Mouse (Mus musculus): ENCODE results near the gene Myh14. TPM values are rescaled to one million over a fixed set of nuclear protein-coding genes. Genes with fewer than 3 reads are reported as not detected.

Myh14 gene
- polyA plus RNA-seq, 1 experiment from 2014 or later = 1.1 TPM

DNA sequence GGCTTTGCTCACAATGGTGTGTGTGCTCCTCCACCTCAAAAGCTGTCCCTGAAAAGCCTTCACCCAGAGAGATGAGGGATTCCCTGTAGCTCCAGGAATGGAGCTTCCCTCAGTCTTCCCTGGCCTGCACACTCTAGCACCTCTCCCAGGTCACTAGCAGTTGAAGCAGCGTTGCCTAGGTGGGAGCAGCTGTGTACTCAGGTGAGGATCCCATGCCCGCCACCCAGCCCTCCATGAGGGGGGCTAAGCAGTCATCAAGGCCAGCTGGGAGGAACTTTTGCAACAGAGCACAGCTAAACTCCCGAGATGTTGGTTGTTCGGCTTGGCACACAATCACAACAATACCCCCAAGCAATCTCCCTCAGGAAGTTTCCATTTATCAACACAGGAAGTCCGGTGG is 87.9 kb downstream of the Myh14 start:
- no peak for DNase-seq (ENCODE audit: low spot score)
- Histone ChIP-seq H3K9me3 (replicated peaks) (0 out of 2 replicates have a peak, but pooled peaks cover 4% of the 10 kb centered on the region), H3K36me3 (no peaks in the 10 kb centered on the region), H3K27ac (replicated peaks) (no peak overlapping the region), H3K4me3 (no peak overlapping the region), H3K27me3 (ENCODE audit: low read depth, poor library complexity, severe bottlenecking) (peaks cover 26% of the 10 kb centered on the region), H3K4me1 (peaks cover 15% of the 10 kb centered on the region)
- WGBS = 85% methylated on average over 5 of the region's 5 CpGs

DNA sequence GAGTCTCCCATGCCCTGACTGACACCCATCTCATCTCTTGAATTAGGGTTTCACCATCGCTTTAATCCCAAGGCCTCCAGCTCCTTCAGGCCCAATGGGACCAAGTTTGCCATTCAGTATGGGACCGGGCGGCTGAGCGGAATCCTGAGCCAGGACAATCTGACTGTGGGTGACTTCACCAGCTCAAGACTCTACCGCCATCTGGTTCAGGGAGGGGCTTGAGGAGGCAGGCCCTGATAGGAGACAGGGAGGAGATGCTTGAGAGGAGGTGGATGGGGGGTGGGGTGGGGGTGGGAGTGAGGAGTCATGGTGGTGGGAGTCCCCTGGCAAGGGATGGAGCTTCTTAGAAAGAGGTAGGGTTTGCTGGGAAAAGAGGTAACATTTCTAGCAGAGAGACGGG is 89.0 kb downstream of the Myh14 start:
- Histone ChIP-seq H3K36me3 (no peaks in the 10 kb centered on the region), H3K4me3 (no peak overlapping the region), H3K4me1 (peaks cover 5% of the 10 kb centered on the region), H3K27me3 (ENCODE audit: low read depth, poor library complexity, severe bottlenecking) (peaks cover 16% of the 10 kb centered on the region), H3K9me3 (replicated peaks) (0 out of 2 replicates have a peak, but pooled peaks cover 4% of the 10 kb centered on the region), H3K27ac (replicated peaks) (no peak overlapping the region)
- no peak for DNase-seq (ENCODE audit: low spot score)
- WGBS = 79% methylated on average over 6 of the region's 6 CpGs

DNA sequence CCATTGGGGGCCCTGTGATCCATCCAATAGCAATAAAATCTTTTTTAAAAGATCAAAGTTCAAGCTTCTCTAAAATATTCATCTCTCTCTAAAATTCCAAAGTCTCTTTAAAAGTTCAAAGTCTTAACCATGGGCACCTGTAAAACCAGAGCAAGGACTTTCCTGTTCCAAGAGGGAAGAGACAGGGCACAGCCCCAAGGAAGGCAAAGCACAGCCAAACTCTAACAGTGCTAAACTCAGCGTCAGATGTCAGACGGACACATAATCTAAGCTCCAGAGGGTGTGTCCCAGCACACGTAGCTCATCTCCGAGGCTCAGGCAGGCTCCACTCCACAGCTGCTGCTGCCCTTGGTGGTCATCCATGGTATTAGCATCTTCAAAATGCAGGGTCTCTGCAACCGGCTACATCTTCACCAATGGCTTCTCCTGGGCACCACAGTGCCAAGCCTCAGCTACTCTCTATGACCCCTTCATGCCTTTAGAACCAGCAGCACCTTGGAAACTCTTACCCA is 94.3 kb downstream of the Myh14 start:
- Histone ChIP-seq H3K4me1 (peaks cover 11% of the 10 kb centered on the region), H3K36me3 (no peaks in the 10 kb centered on the region), H3K4me3 (no peak overlapping the region), H3K9me3 (replicated peaks) (0 out of 2 replicates have a peak, but pooled peaks cover 4% of the 10 kb centered on the region), H3K27me3 (ENCODE audit: low read depth, poor library complexity, severe bottlenecking) (no peaks in the 10 kb centered on the region; the same call in 1 of the 2 replicates), H3K27ac (replicated peaks) (no peak overlapping the region)
- 49% methylated on average over 5 of the region's 5 CpGs for WGBS
- no peak for DNase-seq (ENCODE audit: low spot score)

DNA sequence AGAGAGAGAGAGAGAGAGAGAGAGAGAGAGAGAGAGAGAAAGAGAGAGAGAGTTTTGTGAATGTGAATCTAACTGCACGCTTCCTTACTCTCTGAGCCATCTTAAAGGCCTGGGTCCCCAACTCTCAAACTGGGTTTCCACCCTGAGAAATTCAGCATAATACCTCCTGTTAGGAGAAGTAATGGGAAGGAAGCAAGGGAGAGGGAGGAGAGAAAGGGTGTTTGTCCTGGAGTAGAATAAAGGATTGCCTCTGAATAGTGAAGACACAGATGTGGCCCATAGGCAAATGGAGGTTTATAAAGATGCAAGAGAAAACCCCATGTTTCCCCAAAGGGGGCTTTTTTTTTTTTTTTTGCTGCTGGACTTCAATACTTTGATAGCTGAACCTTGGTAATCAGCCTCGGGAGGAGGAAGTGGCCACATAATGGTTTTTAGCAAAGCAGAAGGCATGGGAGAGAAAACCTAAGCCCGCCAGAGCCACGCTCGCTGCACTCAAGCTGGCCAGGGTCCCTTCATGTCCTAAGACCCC is 97.6 kb downstream of the Myh14 start:
- H3K4me1 ChIP-seq = peaks cover 15% of the 10 kb centered on the region
- no peaks in the 10 kb centered on the region for H3K36me3 ChIP-seq
- no peak overlapping the region for H3K4me3 ChIP-seq
- WGBS = 80% methylated on average over 5 of the region's 5 CpGs
- no peaks in the 10 kb centered on the region; the same call in 1 of the 2 replicates for H3K27me3 ChIP-seq (ENCODE audit: low read depth, poor library complexity, severe bottlenecking)
- no peak overlapping the region for H3K27ac ChIP-seq (replicated peaks)
- H3K9me3 ChIP-seq (replicated peaks) = no peaks in the 10 kb centered on the region
- DNase-seq (ENCODE audit: low spot score) = no peak

DNA sequence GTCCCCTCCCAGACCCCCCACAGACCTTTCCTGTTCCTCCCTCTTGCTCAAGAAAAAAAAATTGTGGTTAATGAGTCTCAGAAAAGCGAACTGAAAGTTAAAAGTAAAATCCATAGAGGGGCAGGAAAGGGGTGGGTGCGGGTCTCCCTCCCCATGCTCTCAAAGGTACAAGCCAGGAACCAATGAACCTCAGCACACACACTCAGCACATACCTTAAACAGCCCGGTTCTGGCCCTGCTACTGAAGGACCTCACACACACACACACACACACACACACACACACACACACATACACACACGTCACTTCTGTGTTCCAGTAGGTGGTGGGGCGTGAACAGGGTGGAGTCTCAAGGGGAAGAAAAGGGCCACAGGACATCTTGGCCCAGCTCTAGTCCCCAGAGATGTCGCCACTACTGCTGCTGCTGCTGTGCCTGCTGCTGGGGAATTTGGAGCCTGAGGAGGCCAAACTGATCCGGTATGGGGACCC is 98.4 kb downstream of the Myh14 start, which contains the start of gene Napsa:
Napsa (plus strand) TSS at position 168 of the 489 bp plus-strand sequence.
- H3K9me3 ChIP-seq (replicated peaks) = no peaks in the 10 kb centered on the region
- H3K27ac ChIP-seq (replicated peaks) = no peak within 1 kb of the TSS
- H3K36me3 ChIP-seq = no peaks in the 10 kb centered on the region
- peaks cover 15% of the 10 kb centered on the region for H3K4me1 ChIP-seq
- H3K4me3 ChIP-seq = no peak within 1 kb of the TSS
- 27% methylated on average over 7 of the region's 7 CpGs for WGBS
- no peak for DNase-seq (ENCODE audit: low spot score)
- H3K27me3 ChIP-seq (ENCODE audit: low read depth, poor library complexity, severe bottlenecking) = no peaks in the 10 kb centered on the region; the same call in 1 of the 2 replicates

DNA sequence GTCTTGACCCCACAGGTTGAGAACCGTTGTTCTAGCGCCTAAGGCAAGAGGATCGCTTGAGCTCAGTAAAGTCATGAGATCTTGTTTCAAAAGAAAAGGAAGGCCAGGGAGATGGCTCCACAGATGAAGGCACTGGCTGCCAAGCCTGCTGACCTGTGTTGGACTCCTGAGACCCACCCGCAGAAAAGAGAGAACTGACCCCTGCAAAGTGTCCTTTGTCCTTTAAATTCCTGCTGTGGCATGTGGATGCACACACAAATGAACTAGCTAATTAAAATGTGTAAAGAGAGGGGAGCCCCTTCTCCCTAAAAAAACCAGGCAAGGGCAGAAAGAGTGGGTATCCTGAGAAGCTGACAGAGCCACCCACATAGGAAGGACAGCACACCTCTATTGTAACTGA is 98.8 kb downstream of the Myh14 start:
- H3K9me3 ChIP-seq (replicated peaks) = no peaks in the 10 kb centered on the region
- H3K27ac ChIP-seq (replicated peaks) = no peak overlapping the region
- DNase-seq (ENCODE audit: low spot score) = no peak
- H3K4me1 ChIP-seq = peaks cover 15% of the 10 kb centered on the region
- WGBS = 46% methylated on average over 4 of the region's 4 CpGs
- no peak overlapping the region for H3K4me3 ChIP-seq
- no peaks in the 10 kb centered on the region for H3K36me3 ChIP-seq
- H3K27me3 ChIP-seq (ENCODE audit: low read depth, poor library complexity, severe bottlenecking) = no peaks in the 10 kb centered on the region; the same call in 1 of the 2 replicates

DNA sequence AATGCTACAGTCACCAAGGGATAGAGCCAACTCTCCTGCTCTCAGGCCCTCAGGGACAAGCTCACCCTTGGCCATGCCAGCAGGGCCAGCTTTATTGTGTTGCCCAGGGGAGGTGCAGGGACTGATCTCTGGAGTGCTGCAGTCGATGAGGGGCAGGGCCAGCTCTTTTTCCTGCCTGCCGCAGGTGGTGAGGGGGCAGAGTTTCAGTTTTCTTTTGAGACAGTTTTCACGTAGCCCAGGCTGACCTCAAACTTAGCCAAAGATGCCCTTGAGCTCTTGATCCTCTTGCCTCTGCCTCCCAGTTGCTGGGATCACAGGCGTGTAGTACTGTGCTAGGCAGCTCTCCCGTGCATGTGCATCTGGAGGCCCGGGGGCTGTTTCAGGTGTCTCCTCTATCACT is 99.7 kb downstream of the Myh14 start:
- no peak for DNase-seq (ENCODE audit: low spot score)
- H3K4me3 ChIP-seq = no peak overlapping the region
- H3K36me3 ChIP-seq = no peaks in the 10 kb centered on the region
- no peaks in the 10 kb centered on the region for H3K9me3 ChIP-seq (replicated peaks)
- H3K4me1 ChIP-seq = peaks cover 15% of the 10 kb centered on the region
- H3K27me3 ChIP-seq (ENCODE audit: low read depth, poor library complexity, severe bottlenecking) = no peaks in the 10 kb centered on the region; the same call in 1 of the 2 replicates
- 88% methylated on average over 6 of the region's 6 CpGs for WGBS
- H3K27ac ChIP-seq (replicated peaks) = no peak overlapping the region

DNA sequence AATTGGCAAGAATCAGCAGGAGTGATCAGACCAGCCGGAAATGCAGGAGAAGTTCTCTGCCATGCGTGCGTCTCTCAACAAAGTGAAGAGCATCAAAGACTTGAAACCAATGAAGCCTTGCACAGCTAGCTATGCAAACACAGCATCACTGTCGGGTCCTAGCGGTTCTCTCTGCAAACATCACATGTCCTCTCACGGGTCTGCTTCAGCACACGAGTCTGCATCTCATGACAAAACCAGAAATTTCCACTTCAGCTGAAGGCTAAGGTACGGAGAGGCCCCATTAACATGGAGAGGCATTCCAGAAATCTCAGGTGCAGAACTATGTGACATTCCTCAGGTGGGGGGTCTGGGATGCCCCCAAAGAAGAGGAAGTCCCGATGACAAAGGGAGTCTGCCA is 101.8 kb downstream of the Myh14 start:
- Histone ChIP-seq H3K9me3 (replicated peaks) (no peaks in the 10 kb centered on the region), H3K4me1 (peaks cover 15% of the 10 kb centered on the region), H3K27ac (replicated peaks) (no peak overlapping the region), H3K36me3 (no peaks in the 10 kb centered on the region), H3K27me3 (ENCODE audit: low read depth, poor library complexity, severe bottlenecking) (no peaks in the 10 kb centered on the region; the same call in 1 of the 2 replicates), H3K4me3 (no peak overlapping the region)
- DNase-seq (ENCODE audit: low spot score) = no peak
- 77% methylated on average over 9 of the region's 9 CpGs for WGBS

DNA sequence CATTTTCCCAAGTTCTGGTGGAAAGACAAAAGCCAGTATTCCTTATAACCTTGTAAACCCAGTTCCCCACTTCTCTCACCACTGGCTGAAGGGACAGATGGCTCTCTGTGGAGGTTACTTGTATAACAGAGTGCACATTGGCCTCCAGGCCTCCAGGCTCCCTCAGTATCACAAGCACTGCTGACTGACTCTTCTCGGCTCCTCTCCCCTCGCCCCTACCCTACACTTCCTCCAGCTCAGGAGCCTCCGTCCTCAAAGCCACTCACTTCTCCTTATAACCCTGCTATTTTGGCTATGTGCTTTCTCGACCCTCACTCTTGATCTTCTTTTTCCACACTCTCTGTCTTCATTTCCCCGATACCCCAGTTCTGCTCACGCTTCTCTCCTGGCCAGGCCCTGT is 105.2 kb downstream of the Myh14 start:
- H3K27ac ChIP-seq (replicated peaks) = no peak overlapping the region
- no peak for DNase-seq (ENCODE audit: low spot score)
- 82% methylated on average over 6 of the region's 6 CpGs for WGBS
- H3K9me3 ChIP-seq (replicated peaks) = no peaks in the 10 kb centered on the region
- no peaks in the 10 kb centered on the region for H3K36me3 ChIP-seq
- H3K27me3 ChIP-seq (ENCODE audit: low read depth, poor library complexity, severe bottlenecking) = no peaks in the 10 kb centered on the region
- no peak overlapping the region for H3K4me3 ChIP-seq
- no peaks in the 10 kb centered on the region for H3K4me1 ChIP-seq

DNA sequence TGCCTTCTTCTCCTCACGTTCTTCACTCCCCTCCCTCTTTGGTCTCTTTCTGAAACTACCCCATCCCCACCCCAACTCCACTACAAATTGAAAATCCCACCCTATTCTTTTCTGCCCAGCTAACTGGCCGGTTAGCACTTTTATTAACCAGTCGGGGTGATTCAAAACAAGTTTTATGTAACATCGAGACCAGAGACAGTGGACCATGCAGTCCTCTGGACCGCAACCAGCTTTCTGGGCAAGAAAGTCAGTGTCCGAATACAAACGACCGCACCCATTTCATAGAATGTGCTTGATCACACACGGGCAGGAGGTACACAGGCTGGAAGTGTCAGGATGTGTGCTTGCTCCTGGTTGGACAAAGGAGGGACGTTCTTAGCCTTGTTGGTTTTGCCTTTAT is 106.2 kb downstream of the Myh14 start:
- Histone ChIP-seq H3K9me3 (replicated peaks) (no peaks in the 10 kb centered on the region), H3K27me3 (ENCODE audit: low read depth, poor library complexity, severe bottlenecking) (no peaks in the 10 kb centered on the region), H3K27ac (replicated peaks) (no peak overlapping the region), H3K4me3 (no peak overlapping the region), H3K4me1 (no peaks in the 10 kb centered on the region), H3K36me3 (no peaks in the 10 kb centered on the region)
- WGBS = 85% methylated on average over 10 of the region's 10 CpGs
- DNase-seq (ENCODE audit: low spot score) = no peak

DNA sequence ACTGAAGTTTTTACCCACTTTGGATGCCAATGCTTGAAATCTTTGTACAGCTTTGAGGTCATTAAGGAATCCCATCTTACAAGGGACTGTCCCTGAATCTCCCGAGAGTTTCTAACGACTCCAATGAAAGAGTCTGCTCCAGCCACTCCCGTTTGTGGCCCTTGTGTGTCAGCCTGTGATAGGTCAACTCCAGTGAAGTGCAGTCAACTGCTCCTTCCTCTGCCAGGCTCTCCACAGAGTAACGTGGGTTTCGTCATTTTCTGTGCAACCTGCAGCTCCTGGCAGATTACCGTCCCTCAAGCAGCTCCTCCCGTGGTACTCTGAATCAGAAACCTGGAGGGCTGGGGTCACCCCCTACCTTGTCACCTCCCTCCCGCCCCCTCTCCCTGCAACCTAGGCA is 107.4 kb downstream of the Myh14 start:
- H3K27me3 ChIP-seq (ENCODE audit: low read depth, poor library complexity, severe bottlenecking) = no peaks in the 10 kb centered on the region
- H3K4me1 ChIP-seq = no peaks in the 10 kb centered on the region
- no peak overlapping the region for H3K4me3 ChIP-seq
- no peak for DNase-seq (ENCODE audit: low spot score)
- 53% methylated on average over 8 of the region's 8 CpGs for WGBS
- no peaks in the 10 kb centered on the region for H3K9me3 ChIP-seq (replicated peaks)
- no peaks in the 10 kb centered on the region for H3K36me3 ChIP-seq
- no peak overlapping the region for H3K27ac ChIP-seq (replicated peaks)

DNA sequence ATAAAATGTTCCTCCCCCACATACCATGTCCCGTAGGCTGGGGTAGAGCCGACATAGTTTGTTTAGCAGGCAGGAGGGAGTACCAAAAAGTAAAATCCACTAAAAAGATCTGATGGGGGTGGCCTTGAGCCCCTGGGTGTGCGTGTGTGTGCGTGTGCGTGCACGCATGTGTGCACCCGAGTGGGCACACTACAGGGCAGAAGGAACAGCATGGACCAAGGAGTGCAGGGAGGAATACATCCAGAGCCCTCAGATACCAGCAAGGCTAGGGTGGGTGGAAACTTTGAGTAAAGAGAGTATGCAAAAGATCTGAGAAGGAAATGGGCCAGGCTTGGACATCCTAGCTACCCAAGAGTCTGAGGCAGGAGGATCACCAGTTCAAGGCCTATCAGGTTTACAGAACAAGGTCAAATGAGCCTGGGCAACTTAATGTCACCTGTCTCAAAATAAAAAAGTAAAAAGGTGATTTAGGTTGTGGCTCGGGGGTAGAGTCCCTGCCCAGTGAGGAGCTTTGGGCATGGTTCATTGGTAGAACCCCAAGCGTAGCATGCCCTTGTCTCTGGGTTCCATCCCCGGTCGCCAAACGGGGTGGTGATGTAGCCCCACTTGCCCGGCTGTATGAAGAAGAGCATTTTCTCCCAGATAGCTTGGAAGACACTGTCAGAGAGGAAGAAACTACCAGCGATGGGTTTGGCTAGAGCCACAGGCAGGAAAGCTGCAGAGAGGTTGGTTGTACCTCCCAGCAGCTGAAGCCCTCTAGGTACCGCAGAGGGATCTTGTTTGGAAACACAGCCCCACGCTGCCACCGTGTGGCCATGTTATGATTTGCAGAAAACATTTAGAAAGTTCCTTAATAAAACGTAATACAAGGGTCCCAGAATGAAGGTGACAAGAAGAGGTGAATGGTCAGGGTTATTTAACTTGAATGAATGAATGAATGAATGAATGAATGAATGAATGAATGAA is 109.9 kb downstream of the Myh14 start:
- no peak overlapping the region for H3K27ac ChIP-seq (replicated peaks)
- 55% methylated on average over 18 of the region's 18 CpGs for WGBS

DNA sequence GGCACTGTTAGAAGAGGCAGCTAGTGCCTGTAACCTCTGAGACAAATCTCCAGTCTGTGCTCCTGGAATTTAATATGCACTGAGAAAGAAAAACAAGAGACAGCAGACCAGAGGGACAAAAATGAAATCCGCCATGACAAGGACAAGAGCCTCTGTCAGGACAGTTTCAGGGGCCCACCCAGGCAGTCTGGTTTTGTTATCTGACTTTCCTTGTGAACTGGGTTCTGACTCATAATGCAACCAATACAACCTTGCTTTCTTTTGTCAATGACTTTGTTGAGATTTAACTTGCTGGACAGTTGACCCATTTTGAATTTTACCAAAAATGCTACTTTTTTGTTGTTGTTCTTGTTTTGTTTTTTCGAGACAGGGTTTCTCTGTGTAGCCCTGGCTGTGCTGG is 113.0 kb downstream of the Myh14 start:
- H3K4me1 ChIP-seq = peaks cover 14% of the 10 kb centered on the region
- H3K4me3 ChIP-seq = no peak overlapping the region
- no peak for DNase-seq (ENCODE audit: low spot score)
- no peak overlapping the region for H3K27ac ChIP-seq (replicated peaks)
- H3K27me3 ChIP-seq (ENCODE audit: low read depth, poor library complexity, severe bottlenecking) = no peaks in the 10 kb centered on the region
- peaks cover under 1% of the 10 kb centered on the region; the same call in 1 of the 2 replicates for H3K36me3 ChIP-seq
- WGBS = 80% methylated on average over 2 of the region's 2 CpGs
- no peaks in the 10 kb centered on the region for H3K9me3 ChIP-seq (replicated peaks)

More for the DNA sequence above, 109.9 kb downstream of the Myh14 start:
- peak; percentile 68 for DNase-seq (ENCODE audit: low spot score)
- Histone ChIP-seq H3K36me3 (no peaks in the 10 kb centered on the region), H3K27me3 (ENCODE audit: low read depth, poor library complexity, severe bottlenecking) (no peaks in the 10 kb centered on the region), H3K9me3 (replicated peaks) (no peaks in the 10 kb centered on the region), H3K4me3 (no peak overlapping the region), H3K4me1 (no peaks in the 10 kb centered on the region)
